Mouse (Mus musculus): ENCODE measurements around the gene Adamts18. TPM values are rescaled to one million over a fixed set of nuclear protein-coding genes. Genes with fewer than 3 reads are reported as not detected.

The Adamts18 gene
- total RNA-seq, 1 experiment = not detected

DNA sequence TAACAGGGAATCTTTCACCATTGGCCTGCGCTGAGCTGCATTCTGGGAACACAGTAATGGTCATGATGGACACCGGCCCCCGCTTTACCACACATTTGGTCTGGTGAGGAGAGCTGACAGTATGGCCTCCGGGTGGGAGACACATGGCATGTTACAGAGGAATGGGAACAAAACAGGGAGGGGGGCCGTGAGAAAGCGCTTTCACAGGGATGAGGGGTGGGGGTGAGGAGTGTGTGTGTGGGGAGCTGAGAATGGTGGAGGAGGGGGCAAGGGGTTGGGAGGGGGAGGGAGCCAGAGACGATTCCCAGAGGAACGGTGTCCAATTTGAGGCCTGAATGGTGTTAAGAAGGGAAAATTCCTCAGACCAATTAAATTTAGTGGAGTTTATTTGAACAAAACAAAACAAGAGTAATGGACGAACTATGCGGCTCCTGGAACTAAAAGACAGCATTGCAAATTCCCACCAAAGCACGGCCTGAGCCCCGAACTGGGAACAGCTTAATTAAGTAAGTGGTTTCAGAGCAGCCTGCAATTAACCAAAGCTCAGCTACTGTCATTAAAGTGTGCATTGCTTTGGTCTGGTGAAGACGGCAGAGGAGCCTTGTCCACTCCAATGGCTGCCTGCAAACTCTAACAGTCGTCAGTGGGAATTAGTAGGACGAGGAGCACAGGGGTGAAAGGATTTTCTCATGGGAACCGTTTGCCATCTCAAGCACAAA is 181.7 kb downstream of the Adamts18 start:
- Histone ChIP-seq H3K4me1 (ENCODE audit: control insufficient read depth in 2 of 2, insufficient read depth in 2 of 2, low read length in 2 of 2, poor library complexity in 1 of 2) (no peaks in the 10 kb centered on the region), H3K9ac (ENCODE audit: insufficient read depth, low read depth, low read length, poor library complexity, severe bottlenecking) (no peak overlapping the region), H3K27ac (ENCODE audit: insufficient read depth, low read depth, low read length, poor library complexity, severe bottlenecking) (no peak overlapping the region), H3K36me3 (ENCODE audit: control insufficient read depth, insufficient read depth, low read length, poor library complexity, severe bottlenecking) (no peaks in the 10 kb centered on the region), H3K9me3 (ENCODE audit: control insufficient read depth, insufficient read depth, low read depth, low read length) (no peaks in the 10 kb centered on the region), H3K4me3 (ENCODE audit: insufficient read depth in 1 of 2, low read depth in 1 of 2, low read length in 2 of 2, poor library complexity in 1 of 2, severe bottlenecking in 1 of 2) (no peak overlapping the region)
- DNase-seq (ENCODE audit: low read depth, low spot score) = no peak
- in situ Hi-C loops (cut with MboI; ENCODE audit: low sequenced_read_pairs in 2 of 2, unreplicated experiment in 2 of 2) = loop anchor here (10.0 to 25.0 kb wide), 3 partner anchors 320 to 768 kb away; partner anchors contain the start of gene Wwox (in 1 of the 2)
- TF ChIP-seq HCFC1 (IDR thresholded peaks at IDR 0.05; ENCODE audit: borderline replicate concordance, insufficient read depth, low read length) (no peak), ZNF384 (IDR thresholded peaks at IDR 0.05; ENCODE audit: low read depth, low read length) (no peak), MAFK (IDR thresholded peaks at IDR 0.05; ENCODE audit: insufficient read depth, low read depth, low read length) (no peak), CHD2 (IDR thresholded peaks at IDR 0.05; ENCODE audit: low read depth, low read length) (no peak), ZC3H11A (IDR thresholded peaks at IDR 0.05; ENCODE audit: borderline replicate concordance, low read depth, low read length) (no peak)

GRCm38 (mm10) chr8:113665951-113666350 is 182.6 kb downstream of the Adamts18 start:
- no peak overlapping the region for H3K4me3 ChIP-seq (ENCODE audit: insufficient read depth in 1 of 2, low read depth in 1 of 2, low read length in 2 of 2, poor library complexity in 1 of 2, severe bottlenecking in 1 of 2)
- H3K9me3 ChIP-seq (ENCODE audit: control insufficient read depth, insufficient read depth, low read depth, low read length) = no peaks in the 10 kb centered on the region
- in situ Hi-C loops (cut with MboI; ENCODE audit: low sequenced_read_pairs in 2 of 2, unreplicated experiment in 2 of 2) = loop anchor here (10.0 to 25.0 kb wide), 3 partner anchors 321 to 769 kb away; partner anchors contain the start of gene Wwox (in 1 of the 2)
- no peak for TF ChIP-seq CHD2 (IDR thresholded peaks at IDR 0.05; ENCODE audit: low read depth, low read length)
- TF ChIP-seq ZC3H11A (IDR thresholded peaks at IDR 0.05; ENCODE audit: borderline replicate concordance, low read depth, low read length) = no peak
- TF ChIP-seq MAFK (IDR thresholded peaks at IDR 0.05; ENCODE audit: insufficient read depth, low read depth, low read length) = no peak
- no peak for TF ChIP-seq HCFC1 (IDR thresholded peaks at IDR 0.05; ENCODE audit: borderline replicate concordance, insufficient read depth, low read length)
- TF ChIP-seq ZNF384 (IDR thresholded peaks at IDR 0.05; ENCODE audit: low read depth, low read length) = no peak
- no peaks in the 10 kb centered on the region for H3K4me1 ChIP-seq (ENCODE audit: control insufficient read depth in 2 of 2, insufficient read depth in 2 of 2, low read length in 2 of 2, poor library complexity in 1 of 2)
- no peak overlapping the region for H3K27ac ChIP-seq (ENCODE audit: insufficient read depth, low read depth, low read length, poor library complexity, severe bottlenecking)
- no peak overlapping the region for H3K9ac ChIP-seq (ENCODE audit: insufficient read depth, low read depth, low read length, poor library complexity, severe bottlenecking)
- no peak for DNase-seq (ENCODE audit: low read depth, low spot score)
- no peaks in the 10 kb centered on the region for H3K36me3 ChIP-seq (ENCODE audit: control insufficient read depth, insufficient read depth, low read length, poor library complexity, severe bottlenecking)

- no peak overlapping the region for H3K4me3 ChIP-seq (ENCODE audit: insufficient read depth in 1 of 2, low read depth in 1 of 2, low read length in 2 of 2, poor library complexity in 1 of 2, severe bottlenecking in 1 of 2)
- no peaks in the 10 kb centered on the region for H3K36me3 ChIP-seq (ENCODE audit: control insufficient read depth, insufficient read depth, low read length, poor library complexity, severe bottlenecking)
- H3K9me3 ChIP-seq (ENCODE audit: control insufficient read depth, insufficient read depth, low read depth, low read length) = no peaks in the 10 kb centered on the region
- TF ChIP-seq CHD2 (IDR thresholded peaks at IDR 0.05; ENCODE audit: low read depth, low read length) = no peak
- no peak for TF ChIP-seq ZNF384 (IDR thresholded peaks at IDR 0.05; ENCODE audit: low read depth, low read length)
- TF ChIP-seq MAFK (IDR thresholded peaks at IDR 0.05; ENCODE audit: insufficient read depth, low read depth, low read length) = no peak
- no peak for TF ChIP-seq ZC3H11A (IDR thresholded peaks at IDR 0.05; ENCODE audit: borderline replicate concordance, low read depth, low read length)
- no peak for TF ChIP-seq HCFC1 (IDR thresholded peaks at IDR 0.05; ENCODE audit: borderline replicate concordance, insufficient read depth, low read length)
- in situ Hi-C loops (cut with MboI; ENCODE audit: low sequenced_read_pairs in 2 of 2, unreplicated experiment in 2 of 2) = loop anchor here (10.0 to 25.0 kb wide), 3 partner anchors 322 to 770 kb away; partner anchors contain the start of gene Wwox (in 1 of the 2)
- no peaks in the 10 kb centered on the region for H3K4me1 ChIP-seq (ENCODE audit: control insufficient read depth in 2 of 2, insufficient read depth in 2 of 2, low read length in 2 of 2, poor library complexity in 1 of 2)
- no peak overlapping the region for H3K27ac ChIP-seq (ENCODE audit: insufficient read depth, low read depth, low read length, poor library complexity, severe bottlenecking)
- no peak for DNase-seq (ENCODE audit: low read depth, low spot score)
- H3K9ac ChIP-seq (ENCODE audit: insufficient read depth, low read depth, low read length, poor library complexity, severe bottlenecking) = no peak overlapping the region
These were observed 183.5 kb downstream of the Adamts18 start for GRCm38 (mm10) chr8:113665036-113665435.

DNA sequence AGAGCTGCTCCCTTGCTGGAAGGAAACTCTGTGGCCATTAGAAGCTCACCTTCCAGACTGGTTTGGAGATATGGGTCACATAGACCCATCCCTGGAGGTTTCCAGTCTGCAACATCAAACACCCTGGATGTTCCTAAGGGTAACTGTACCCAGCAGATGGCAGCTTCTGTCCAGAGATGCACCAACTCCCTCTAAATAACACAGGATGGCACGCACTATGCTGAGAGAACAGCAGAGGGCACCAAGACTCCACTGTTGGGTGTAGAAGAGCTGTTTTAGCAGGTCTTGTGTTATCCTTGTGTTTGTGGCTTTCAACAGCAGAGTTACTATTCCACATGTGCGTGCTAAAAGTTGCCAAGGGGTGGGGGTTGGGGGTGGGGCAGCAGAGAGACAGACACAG is 184.0 kb downstream of the Adamts18 start:
- H3K9ac ChIP-seq (ENCODE audit: insufficient read depth, low read depth, low read length, poor library complexity, severe bottlenecking) = no peak overlapping the region
- DNase-seq (ENCODE audit: low read depth, low spot score) = peak; percentile 60
- TF ChIP-seq ZC3H11A (IDR thresholded peaks at IDR 0.05; ENCODE audit: borderline replicate concordance, low read depth, low read length) = peak; percentile 97
- TF ChIP-seq CHD2 (IDR thresholded peaks at IDR 0.05; ENCODE audit: low read depth, low read length) = no peak
- no peak overlapping the region for H3K27ac ChIP-seq (ENCODE audit: insufficient read depth, low read depth, low read length, poor library complexity, severe bottlenecking)
- no peak overlapping the region for H3K4me3 ChIP-seq (ENCODE audit: insufficient read depth in 1 of 2, low read depth in 1 of 2, low read length in 2 of 2, poor library complexity in 1 of 2, severe bottlenecking in 1 of 2)
- H3K4me1 ChIP-seq (ENCODE audit: control insufficient read depth in 2 of 2, insufficient read depth in 2 of 2, low read length in 2 of 2, poor library complexity in 1 of 2) = no peaks in the 10 kb centered on the region
- H3K9me3 ChIP-seq (ENCODE audit: control insufficient read depth, insufficient read depth, low read depth, low read length) = no peaks in the 10 kb centered on the region
- no peaks in the 10 kb centered on the region for H3K36me3 ChIP-seq (ENCODE audit: control insufficient read depth, insufficient read depth, low read length, poor library complexity, severe bottlenecking)
- in situ Hi-C loops (cut with MboI; ENCODE audit: low sequenced_read_pairs in 2 of 2, unreplicated experiment in 2 of 2) = loop anchor here (10.0 to 25.0 kb wide), 3 partner anchors 323 to 770 kb away; partner anchors contain the start of gene Wwox (in 1 of the 2)
